Mouse (Mus musculus): Measurements from ENCODE around the gene Lsm4. TPM values are rescaled to one million over a fixed set of nuclear protein-coding genes. Genes with fewer than 3 reads are reported as not detected.

Lsm4 gene
- polyA plus RNA-seq, 1 experiment from 2014 or later = 199 TPM

GRCm38 (mm10) chr8:70632346-70632892 lies 40.6 kb upstream of the Lsm4 start, which contains the start of gene Gdf15:
Gene Gdf15, minus strand, starts transcription at chr8:70632456.
- WGBS = 74% methylated on average over 6 of the region's 6 CpGs
- ATAC-seq (ENCODE audit: low read depth) = no peak
- no peak for DNase-seq (ENCODE audit: low spot score)
- Histone ChIP-seq H3K27me3 (replicated peaks; ENCODE audit: control insufficient read depth, insufficient read depth, low read length) (peaks cover 7% of the 10 kb centered on the region; the same call in 1 of the 2 replicates), H3K4me3 (ENCODE audit: low read depth, low read length) (no peak within 1 kb of the TSS), H3K36me3 (ENCODE audit: control insufficient read depth, insufficient read depth, low read length) (no peaks in the 10 kb centered on the region), H3K27ac (replicated peaks; ENCODE audit: low read depth, low read length) (no peak within 1 kb of the TSS), H3K4me2 (ENCODE audit: low read depth, low read length) (0 out of 2 replicates have a peak within 1 kb of the TSS, but pooled peaks have one; percentile 82), H3K9me3 (ENCODE audit: control insufficient read depth, low read length) (no peaks in the 10 kb centered on the region), H3K4me1 (ENCODE audit: control insufficient read depth, insufficient read depth, low read length) (peaks cover 17% of the 10 kb centered on the region), H3K9ac (ENCODE audit: low read depth, low read length) (peak within 1 kb of the TSS; percentile 30; the same call in 1 of the 2 replicates)

- DNase-seq (ENCODE audit: low spot score) (peak; percentile 48), ATAC-seq (ENCODE audit: low read depth) (no peak)
- Histone ChIP-seq H3K27ac (replicated peaks; ENCODE audit: low read depth, low read length) (no peak overlapping the region), H3K27me3 (replicated peaks; ENCODE audit: control insufficient read depth, insufficient read depth, low read length) (peaks cover 7% of the 10 kb centered on the region; the same call in 1 of the 2 replicates), H3K4me3 (ENCODE audit: low read depth, low read length) (no peak overlapping the region), H3K9me3 (ENCODE audit: control insufficient read depth, low read length) (no peaks in the 10 kb centered on the region), H3K9ac (ENCODE audit: low read depth, low read length) (no peak overlapping the region), H3K4me1 (ENCODE audit: control insufficient read depth, insufficient read depth, low read length) (peaks cover 17% of the 10 kb centered on the region), H3K36me3 (ENCODE audit: control insufficient read depth, insufficient read depth, low read length) (no peaks in the 10 kb centered on the region), H3K4me2 (ENCODE audit: low read depth, low read length) (no peak overlapping the region)
- WGBS = 57% methylated on average over 6 of the region's 6 CpGs
These were observed 39.0 kb upstream of the Lsm4 start for GRCm38 (mm10) chr8:70634066-70634465.

GRCm38 (mm10) chr8:70635527-70635926 lies 37.5 kb upstream of the Lsm4 start:
- Histone ChIP-seq H3K9ac (ENCODE audit: low read depth, low read length) (no peak overlapping the region), H3K27me3 (replicated peaks; ENCODE audit: control insufficient read depth, insufficient read depth, low read length) (peaks cover 7% of the 10 kb centered on the region; the same call in 1 of the 2 replicates), H3K4me2 (ENCODE audit: low read depth, low read length) (no peak overlapping the region), H3K4me1 (ENCODE audit: control insufficient read depth, insufficient read depth, low read length) (peaks cover 16% of the 10 kb centered on the region), H3K36me3 (ENCODE audit: control insufficient read depth, insufficient read depth, low read length) (no peaks in the 10 kb centered on the region), H3K4me3 (ENCODE audit: low read depth, low read length) (no peak overlapping the region), H3K27ac (replicated peaks; ENCODE audit: low read depth, low read length) (no peak overlapping the region), H3K9me3 (ENCODE audit: control insufficient read depth, low read length) (no peaks in the 10 kb centered on the region)
- WGBS = 74% methylated on average over 6 of the region's 6 CpGs
- DNase-seq (ENCODE audit: low spot score) (no peak), ATAC-seq (ENCODE audit: low read depth) (no peak)

GRCm38 (mm10) chr8:70636838-70637237 lies 36.2 kb upstream of the Lsm4 start:
- no peaks in the 10 kb centered on the region for H3K9me3 ChIP-seq (ENCODE audit: control insufficient read depth, low read length)
- no peak overlapping the region for H3K4me3 ChIP-seq (ENCODE audit: low read depth, low read length)
- peaks cover 6% of the 10 kb centered on the region; the same call in 1 of the 2 replicates for H3K4me1 ChIP-seq (ENCODE audit: control insufficient read depth, insufficient read depth, low read length)
- no peaks in the 10 kb centered on the region for H3K27me3 ChIP-seq (replicated peaks; ENCODE audit: control insufficient read depth, insufficient read depth, low read length)
- 45% methylated on average over 8 of the region's 8 CpGs for WGBS
- ATAC-seq (ENCODE audit: low read depth) (no peak), DNase-seq (ENCODE audit: low spot score) (no peak)
- no peak overlapping the region for H3K4me2 ChIP-seq (ENCODE audit: low read depth, low read length)
- H3K9ac ChIP-seq (ENCODE audit: low read depth, low read length) = no peak overlapping the region; the same call in 1 of the 2 replicates
- H3K27ac ChIP-seq (replicated peaks; ENCODE audit: low read depth, low read length) = no peak overlapping the region
- H3K36me3 ChIP-seq (ENCODE audit: control insufficient read depth, insufficient read depth, low read length) = no peaks in the 10 kb centered on the region

GRCm38 (mm10) chr8:70638752-70639151 lies 34.3 kb upstream of the Lsm4 start:
- Histone ChIP-seq H3K9ac (ENCODE audit: low read depth, low read length) (no peak overlapping the region), H3K9me3 (ENCODE audit: control insufficient read depth, low read length) (no peaks in the 10 kb centered on the region), H3K36me3 (ENCODE audit: control insufficient read depth, insufficient read depth, low read length) (no peaks in the 10 kb centered on the region), H3K4me3 (ENCODE audit: low read depth, low read length) (no peak overlapping the region), H3K27me3 (replicated peaks; ENCODE audit: control insufficient read depth, insufficient read depth, low read length) (no peaks in the 10 kb centered on the region), H3K4me1 (ENCODE audit: control insufficient read depth, insufficient read depth, low read length) (peaks cover 4% of the 10 kb centered on the region; the same call in 1 of the 2 replicates), H3K27ac (replicated peaks; ENCODE audit: low read depth, low read length) (no peak overlapping the region; the same call in 1 of the 2 replicates), H3K4me2 (ENCODE audit: low read depth, low read length) (no peak overlapping the region)
- WGBS = 76% methylated on average over 9 of the region's 9 CpGs
- DNase-seq (ENCODE audit: low spot score) (no peak), ATAC-seq (ENCODE audit: low read depth) (no peak)

GRCm38 (mm10) chr8:70643019-70643418 lies 30.0 kb upstream of the Lsm4 start:
- H3K9me3 ChIP-seq (ENCODE audit: control insufficient read depth, low read length) = no peaks in the 10 kb centered on the region
- no peak for ATAC-seq (ENCODE audit: low read depth)
- no peaks in the 10 kb centered on the region for H3K27me3 ChIP-seq (replicated peaks; ENCODE audit: control insufficient read depth, insufficient read depth, low read length)
- no peak for DNase-seq (ENCODE audit: low spot score)
- no peaks in the 10 kb centered on the region for H3K36me3 ChIP-seq (ENCODE audit: control insufficient read depth, insufficient read depth, low read length)
- no peak overlapping the region for H3K4me3 ChIP-seq (ENCODE audit: low read depth, low read length)
- no peaks in the 10 kb centered on the region for H3K4me1 ChIP-seq (ENCODE audit: control insufficient read depth, insufficient read depth, low read length)
- H3K27ac ChIP-seq (replicated peaks; ENCODE audit: low read depth, low read length) = no peak overlapping the region
- H3K4me2 ChIP-seq (ENCODE audit: low read depth, low read length) = no peak overlapping the region
- H3K9ac ChIP-seq (ENCODE audit: low read depth, low read length) = no peak overlapping the region
- WGBS = 67% methylated on average over 3 of the region's 3 CpGs

- no peak overlapping the region for H3K4me3 ChIP-seq (ENCODE audit: low read depth, low read length)
- no peak for ATAC-seq (ENCODE audit: low read depth)
- H3K4me2 ChIP-seq (ENCODE audit: low read depth, low read length) = no peak overlapping the region
- DNase-seq (ENCODE audit: low spot score) = no peak
- no peaks in the 10 kb centered on the region for H3K9me3 ChIP-seq (ENCODE audit: control insufficient read depth, low read length)
- no peaks in the 10 kb centered on the region for H3K36me3 ChIP-seq (ENCODE audit: control insufficient read depth, insufficient read depth, low read length)
- H3K27ac ChIP-seq (replicated peaks; ENCODE audit: low read depth, low read length) = no peak overlapping the region
- no peak overlapping the region for H3K9ac ChIP-seq (ENCODE audit: low read depth, low read length)
- H3K27me3 ChIP-seq (replicated peaks; ENCODE audit: control insufficient read depth, insufficient read depth, low read length) = no peaks in the 10 kb centered on the region
- 81% methylated on average over 2 of the region's 2 CpGs for WGBS
- H3K4me1 ChIP-seq (ENCODE audit: control insufficient read depth, insufficient read depth, low read length) = no peaks in the 10 kb centered on the region
These were observed 29.0 kb upstream of the Lsm4 start for GRCm38 (mm10) chr8:70644065-70644464.

GRCm38 (mm10) chr8:70645501-70646224 lies 27.4 kb upstream of the Lsm4 start:
- no peak for ATAC-seq (ENCODE audit: low read depth)
- Histone ChIP-seq H3K27me3 (replicated peaks; ENCODE audit: control insufficient read depth, insufficient read depth, low read length) (no peaks in the 10 kb centered on the region), H3K4me1 (ENCODE audit: control insufficient read depth, insufficient read depth, low read length) (peaks cover 5% of the 10 kb centered on the region; the same call in 1 of the 2 replicates), H3K4me2 (ENCODE audit: low read depth, low read length) (no peak overlapping the region), H3K36me3 (ENCODE audit: control insufficient read depth, insufficient read depth, low read length) (peaks cover 12% of the 10 kb centered on the region), H3K4me3 (ENCODE audit: low read depth, low read length) (no peak overlapping the region), H3K27ac (replicated peaks; ENCODE audit: low read depth, low read length) (no peak overlapping the region), H3K9ac (ENCODE audit: low read depth, low read length) (no peak overlapping the region), H3K9me3 (ENCODE audit: control insufficient read depth, low read length) (no peaks in the 10 kb centered on the region)
- WGBS = 58% methylated on average over 17 of the region's 17 CpGs
- no peak for DNase-seq (ENCODE audit: low spot score)

Data from embryonic facial prominence, embryonic 14.5 days (tissue).